In the genomic region with DNA sequence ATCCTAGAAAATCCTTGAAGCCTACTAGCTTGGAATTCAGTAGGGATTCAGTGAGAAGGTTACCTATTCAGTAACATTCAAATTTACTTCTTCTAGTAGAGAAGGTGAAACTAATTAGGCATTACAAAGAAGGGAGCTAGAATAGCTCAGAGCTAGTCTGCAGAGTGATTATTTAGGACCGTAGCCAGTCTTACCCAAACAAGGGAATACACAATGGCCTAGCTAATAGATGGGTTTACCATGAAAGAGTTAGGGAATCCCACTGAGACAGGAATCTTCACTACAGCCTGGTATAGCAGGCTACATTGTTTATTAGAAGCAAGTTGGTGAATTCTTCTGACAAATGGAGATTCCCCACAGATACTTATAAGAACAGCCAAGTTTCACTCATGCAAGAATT, we compare ENCODE assay signal across 11 mouse cellular contexts. TPM values are rescaled to one million over a fixed set of nuclear protein-coding genes. Genes with fewer than 3 reads are reported as not detected.
"Had no signal": no experiment of that assay in that cellular context is flagged by ENCODE, and none has a peak within 500 bp of the region (broad histone marks: within the 10 kb centered on the region; RNA-seq: fewer than 3 reads in every experiment).

No protein-coding gene starts in this region.

RNA-seq across cellular contexts. Expression of gene Kng2, which starts 8.7 kb away (rescaled TPM):
- polyA plus RNA-seq: heart, embryonic 13.5 days; heart, embryonic 14.5 days; hindbrain, embryonic 10.5 days; hindbrain, embryonic 11.5 days; hindbrain, embryonic 12.5 days; hindbrain, embryonic 15.5 days; inflammation-experienced regulatory T-cells, adult 6 months; intestine, embryonic 14.5 days had no signal

RNA-seq across cellular contexts. Expression of gene Kng1, which starts 37.1 kb away (rescaled TPM):
- polyA plus RNA-seq: heart, embryonic 14.5 days; hindbrain, embryonic 10.5 days; hindbrain, embryonic 11.5 days; hindbrain, embryonic 12.5 days; hindbrain, embryonic 13.5 days; hindbrain, embryonic 14.5 days; inflammation-experienced regulatory T-cells, adult 6 months; intestine, embryonic 14.5 days; large intestine, adult 2 months had no signal
